Mouse (Mus musculus) cerebellum, adult 11 months (tissue): ENCODE results near the gene Mycbpap.

Experiments
- DNase-seq: peaks from one replicate; pipeline ENCODE4 v3.0.0; 2022

Mycbpap gene

DNA sequence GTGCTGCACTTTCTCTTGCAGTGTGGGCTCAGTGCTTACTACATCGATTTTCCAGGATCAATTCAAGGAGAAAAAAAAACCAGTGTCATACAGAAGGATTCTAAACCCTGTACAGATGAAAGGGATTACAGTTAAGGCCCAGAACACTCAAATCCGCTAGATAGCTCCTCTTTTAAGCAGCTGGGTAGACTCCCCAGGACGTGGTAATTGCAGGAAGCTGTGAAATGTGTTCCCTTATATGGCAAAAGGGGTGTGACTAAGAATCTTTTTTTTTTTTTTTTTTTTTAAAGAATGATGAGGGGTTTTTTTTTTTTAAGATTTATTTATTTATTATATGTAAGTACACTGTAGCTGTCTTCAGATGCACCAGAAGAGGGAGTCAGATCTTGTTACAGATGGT lies 7.3 kb upstream of the Mycbpap start:
- no peak for DNase-seq

GRCm38 (mm10) chr11:94526171-94526879 lies 4.8 kb upstream of the Mycbpap start:
- no peak for DNase-seq

DNA sequence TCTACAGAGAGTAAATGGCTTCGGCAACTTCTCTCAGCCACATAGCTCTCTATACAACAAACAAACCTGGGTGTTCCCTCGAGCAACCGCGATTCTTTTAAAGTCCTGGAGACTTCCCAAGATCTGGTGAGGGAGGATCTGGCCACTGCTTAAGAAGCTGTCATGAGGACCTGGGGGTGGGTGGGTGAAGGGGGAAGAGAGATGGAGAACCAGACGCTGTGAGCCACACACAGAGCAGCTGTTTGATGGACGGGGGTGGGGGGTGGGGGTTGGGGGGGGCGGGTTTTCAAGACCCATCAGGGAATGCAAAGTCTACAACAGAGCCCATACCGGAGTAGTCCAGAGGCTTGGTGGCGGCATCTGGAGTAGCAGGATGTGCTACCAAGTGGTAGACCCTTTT lies 8.1 kb downstream of the Mycbpap start:
- no peak for DNase-seq

DNA sequence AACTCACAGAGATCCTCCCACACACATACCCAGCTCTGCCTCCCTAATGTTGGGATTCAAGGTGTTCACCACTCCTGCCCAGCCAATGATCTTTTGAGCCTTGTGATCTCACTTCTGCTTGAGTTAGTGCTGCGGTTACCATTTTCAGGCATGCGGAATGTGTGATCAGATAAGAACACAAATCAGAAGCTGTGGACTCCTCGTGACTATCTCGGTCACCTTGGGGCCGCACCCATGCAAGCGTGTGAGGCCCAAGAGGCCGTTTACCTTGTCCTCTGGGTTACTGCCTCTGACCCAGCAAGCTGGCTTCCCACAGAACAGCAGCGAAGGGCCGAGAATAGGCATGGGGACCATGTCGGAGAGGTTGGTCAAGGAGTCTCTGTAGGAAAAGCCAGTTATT lies 12.6 kb downstream of the Mycbpap start:
- no peak for DNase-seq

DNA sequence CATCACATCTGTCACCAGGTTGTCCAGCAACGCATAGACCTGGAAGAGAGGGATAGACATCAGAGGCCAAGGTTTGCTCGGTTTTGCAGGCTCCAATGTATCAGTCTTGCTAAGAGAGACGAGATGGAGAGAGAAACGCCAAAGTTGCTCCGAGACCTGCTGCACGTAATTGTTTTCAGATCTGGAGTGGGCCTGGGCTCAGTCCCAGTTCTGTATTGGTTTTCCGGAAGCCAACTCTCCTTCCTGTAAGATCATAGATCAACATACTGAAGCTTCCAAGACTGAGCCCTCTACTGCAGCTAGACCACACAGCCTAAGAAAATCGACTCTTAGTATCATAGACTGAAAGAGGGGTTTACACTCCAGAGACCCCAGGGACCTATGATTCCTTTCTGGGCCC lies 20.1 kb downstream of the Mycbpap start:
- DNase-seq: no peak

GRCm38 (mm10) chr11:94500362-94500761 lies 21.2 kb downstream of the Mycbpap start:
- DNase-seq: no peak

DNA sequence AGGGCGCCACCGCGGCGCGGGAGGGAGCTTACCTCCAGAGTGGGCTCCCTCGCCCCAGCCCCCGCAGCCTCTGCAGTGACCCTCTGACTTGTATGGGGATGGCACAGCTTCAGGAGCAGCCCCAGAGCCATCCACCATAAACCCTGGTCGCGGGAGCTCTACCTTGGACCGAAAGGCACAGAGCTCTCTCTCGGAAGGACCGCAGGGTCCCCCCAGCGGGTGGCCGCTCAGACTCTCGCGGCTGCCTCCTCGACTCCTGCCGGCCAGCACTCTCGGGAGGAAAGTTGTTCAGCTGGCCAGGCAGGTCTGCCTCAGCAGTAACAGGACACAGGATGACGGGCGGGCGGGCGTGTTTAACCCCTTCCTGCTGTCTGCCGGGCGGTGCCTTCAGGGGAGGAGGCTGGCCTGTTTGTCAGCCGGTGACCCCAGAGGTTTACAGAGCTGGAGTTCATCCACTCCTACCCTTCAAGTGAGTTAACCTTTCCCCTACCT lies 21.8 kb downstream of the Mycbpap start, which contains the start of gene Epn3:
Gene Epn3, minus strand, starts transcription at position 314 of the 492 bp plus-strand sequence.
- DNase-seq: peak; percentile 50

GRCm38 (mm10) chr11:94499035-94499434 lies 22.5 kb downstream of the Mycbpap start:
- peak; percentile 78 for DNase-seq

DNA sequence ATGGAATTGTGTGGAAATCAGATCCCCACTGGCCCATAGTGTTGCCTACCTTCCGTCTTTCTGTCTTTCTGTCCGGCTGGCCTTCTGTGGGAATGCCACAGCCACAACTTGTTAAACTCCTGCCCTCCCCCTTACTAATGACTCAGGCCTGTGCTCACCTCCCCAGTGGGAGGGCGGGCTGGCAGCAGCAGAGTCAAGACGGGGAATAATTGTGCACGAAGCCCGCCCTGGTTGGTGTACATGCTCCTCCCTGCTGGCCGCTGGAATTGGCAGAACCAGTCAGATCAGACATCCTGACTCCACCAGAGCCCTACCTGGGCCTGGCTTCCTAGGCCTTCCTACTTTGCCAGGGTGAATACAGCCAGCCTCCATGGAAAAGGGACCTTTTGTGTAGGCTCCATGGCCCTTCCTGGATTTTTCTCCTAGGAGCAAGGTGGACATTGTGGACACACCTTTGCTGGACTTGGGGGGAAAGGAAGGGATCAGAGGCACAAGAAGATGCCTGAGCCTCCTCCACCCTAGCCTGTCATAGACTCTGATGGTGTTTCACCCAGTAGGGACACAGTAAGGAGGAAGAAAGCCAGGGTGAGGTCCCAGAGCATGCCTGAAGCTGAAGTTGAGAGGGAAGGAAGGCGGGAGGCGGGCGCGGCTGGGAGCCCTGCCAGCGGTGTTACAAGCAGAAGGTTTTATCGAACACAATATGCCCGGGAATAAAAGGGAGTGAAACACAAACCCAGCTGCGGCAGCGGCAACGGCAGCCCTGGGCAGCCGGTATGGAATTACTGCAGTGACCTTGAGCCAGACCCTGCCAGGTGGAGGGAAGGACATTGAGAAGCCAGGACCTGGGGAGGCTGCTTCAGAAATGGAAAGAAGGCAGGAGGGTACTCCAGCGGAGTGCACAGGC lies 23.2 kb downstream of the Mycbpap start:
- DNase-seq: peak; percentile 63

- no peak for DNase-seq
These were observed 26.1 kb downstream of the Mycbpap start for GRCm38 (mm10) chr11:94495415-94495814.

- peak; percentile 15 for DNase-seq
These were observed 29.8 kb downstream of the Mycbpap start for GRCm38 (mm10) chr11:94491749-94492099.

DNA sequence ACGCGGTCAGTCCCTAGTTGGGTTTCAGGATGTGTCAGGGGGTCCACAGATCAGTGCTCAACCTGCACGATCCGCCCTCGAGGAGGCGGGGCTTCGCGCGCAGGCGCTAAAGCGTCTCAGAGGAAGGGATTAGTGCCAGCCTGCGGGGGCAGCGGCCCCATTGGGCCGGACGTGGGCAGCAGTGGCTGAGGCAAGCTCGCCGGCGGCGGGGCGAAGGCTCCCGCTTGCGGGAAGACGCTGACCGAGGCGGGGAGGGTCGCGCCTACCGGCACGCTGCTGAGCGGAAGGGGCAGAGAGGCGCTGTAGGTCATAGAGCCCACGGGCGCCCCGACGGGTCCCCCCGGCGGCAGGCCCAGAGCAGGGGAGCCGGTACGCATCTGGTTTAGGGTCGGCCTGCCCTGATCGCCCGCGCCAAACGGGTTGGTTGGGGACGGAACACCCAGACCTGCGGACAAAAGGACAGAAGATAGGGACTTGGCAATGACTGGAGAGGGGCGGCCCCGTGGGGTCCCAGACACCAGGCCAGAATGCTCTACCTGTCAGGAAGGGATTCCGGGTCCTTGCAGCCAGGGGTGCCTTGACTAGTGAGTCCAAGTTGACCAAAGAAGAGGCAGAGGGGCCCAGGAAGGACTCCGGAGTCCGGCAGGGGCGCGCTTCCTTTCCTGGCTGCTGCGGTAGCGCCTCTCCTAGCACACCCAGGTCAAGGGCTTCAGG lies 30.4 kb downstream of the Mycbpap start:
- DNase-seq: peak; percentile 27

- no peak for DNase-seq
These were observed 31.8 kb downstream of the Mycbpap start for GRCm38 (mm10) chr11:94489745-94490144.

DNA sequence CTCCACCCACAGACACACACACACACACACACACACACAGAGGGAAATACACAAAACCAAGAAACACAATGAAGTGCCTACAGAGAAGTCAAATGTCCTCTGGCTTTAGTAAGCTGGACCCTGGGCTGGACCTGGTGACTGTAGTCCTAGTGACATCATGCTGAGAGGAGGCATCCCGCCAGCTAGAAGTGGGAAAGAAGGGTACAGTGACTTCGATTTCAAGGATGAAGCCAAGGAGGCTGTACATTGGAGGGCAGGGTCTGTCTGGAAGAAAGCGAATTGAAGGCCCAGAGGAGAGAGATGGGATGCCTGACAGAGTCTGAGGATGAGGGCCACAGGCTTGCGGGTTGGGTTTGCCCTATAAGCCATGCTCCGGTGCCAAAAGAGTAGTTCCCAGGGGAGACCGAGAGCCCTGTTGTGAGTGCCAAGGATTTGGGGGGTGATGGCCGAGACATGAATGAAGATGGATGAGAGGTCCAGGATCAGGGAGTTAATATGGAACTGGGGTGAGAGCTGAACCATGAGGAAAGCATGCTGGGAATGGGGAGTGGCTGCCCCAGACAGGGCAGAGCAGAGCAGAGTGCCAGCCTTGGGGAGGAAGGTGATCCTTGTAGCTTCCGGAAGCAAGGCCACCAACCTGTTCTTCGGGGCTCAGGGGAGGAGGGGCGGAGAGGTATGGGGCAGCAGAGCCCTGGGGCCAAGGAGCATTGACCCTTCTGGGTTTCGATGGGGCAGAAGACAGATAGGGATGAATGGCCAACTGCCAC lies 32.6 kb downstream of the Mycbpap start:
- no peak for DNase-seq

DNA sequence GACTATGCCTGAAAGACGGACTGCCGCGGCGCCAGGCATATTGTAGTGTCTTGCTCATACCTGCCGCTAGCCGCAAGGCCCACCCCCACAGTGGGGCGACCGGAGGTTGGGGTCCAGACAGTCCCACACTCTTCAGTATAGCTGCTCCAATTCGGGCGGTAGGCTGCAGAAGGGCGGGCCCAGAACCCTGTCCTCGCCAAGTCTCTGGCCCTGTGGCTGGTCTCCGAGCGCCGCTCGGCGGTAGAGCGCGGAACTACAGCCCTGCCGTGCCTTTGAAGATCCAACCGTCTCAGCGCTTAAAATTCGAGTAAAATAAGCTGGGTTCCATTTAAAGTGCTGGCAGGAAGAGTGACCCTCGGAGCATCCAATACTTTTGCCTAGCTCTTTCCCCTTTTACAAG lies 35.5 kb downstream of the Mycbpap start, which contains the start of gene Spata20:
Gene Spata20, minus strand, starts transcription at position 179 of the 400 bp plus-strand sequence.
- DNase-seq: peak; percentile 89

GRCm38 (mm10) chr11:94485223-94485622 lies 36.3 kb downstream of the Mycbpap start:
- peak; percentile 31 for DNase-seq

- no peak for DNase-seq
These were observed 36.9 kb downstream of the Mycbpap start for GRCm38 (mm10) chr11:94484636-94485035.

DNA sequence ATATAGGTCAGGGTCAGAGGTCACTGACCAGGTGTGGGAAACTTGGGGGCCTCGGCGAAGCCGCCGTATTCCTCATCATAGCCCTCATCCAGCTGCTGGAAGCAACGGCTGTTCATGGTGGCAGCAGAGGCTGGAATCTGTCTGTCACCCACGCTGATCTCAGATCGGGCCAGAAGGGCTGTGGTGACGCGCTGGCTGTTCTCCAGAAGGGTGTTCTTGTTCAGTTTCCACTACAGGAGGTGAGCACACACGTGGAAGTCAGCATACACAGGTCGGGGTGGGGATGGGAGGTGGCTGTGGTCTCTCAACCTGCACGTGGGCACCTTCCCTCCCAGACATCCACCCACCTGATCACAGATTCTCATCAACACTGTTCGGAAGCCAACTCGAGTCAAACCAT lies 37.6 kb downstream of the Mycbpap start:
- peak; percentile 50 for DNase-seq

DNA sequence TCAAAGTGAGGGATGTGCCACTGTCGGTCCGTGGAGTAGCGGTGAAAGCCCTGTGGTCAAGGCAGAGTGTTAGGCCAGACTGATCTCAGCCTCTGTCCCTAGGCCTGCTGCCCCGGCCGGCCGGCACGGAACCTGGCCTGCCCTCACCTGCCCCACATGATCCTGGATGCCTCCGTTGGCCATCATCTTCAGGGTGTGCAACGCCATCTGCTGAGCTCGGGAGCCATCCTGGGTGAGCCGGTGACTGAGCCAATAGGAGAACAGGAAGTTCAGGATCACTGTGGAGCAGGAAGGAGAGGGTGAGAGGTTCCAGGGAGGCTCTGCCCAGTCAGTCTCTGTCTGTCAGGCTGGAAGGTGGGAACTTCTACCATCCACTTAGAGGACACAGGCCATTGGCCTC lies 38.1 kb downstream of the Mycbpap start:
- DNase-seq: peak; percentile 84

- peak; percentile 35 for DNase-seq
These were observed 38.8 kb downstream of the Mycbpap start for GRCm38 (mm10) chr11:94482738-94483137.

- DNase-seq: no peak
These were observed 39.6 kb downstream of the Mycbpap start for GRCm38 (mm10) chr11:94481963-94482362.

GRCm38 (mm10) chr11:94480382-94480781 lies 41.2 kb downstream of the Mycbpap start:
- DNase-seq: no peak
